Mouse (Mus musculus) C2C12 (cell line): ENCODE measurements around the gene Gdf15. TPM values are rescaled to one million over a fixed set of nuclear protein-coding genes. Genes with fewer than 3 reads are reported as not detected.
"Not testable (repeated sequence)": the region's sequence is repeated elsewhere in the genome, so short reads cannot be mapped to it uniquely, and the experiment has no call there.

ENCODE experiments used
- H3K27me3 ChIP-seq: one replicate; pipeline ENCODE4 v1.6.1; 2011; ENCODE audit not compliant: control insufficient read depth, insufficient read depth, insufficient read length
- H3K36me3 ChIP-seq: one replicate; pipeline ENCODE4 v1.6.1; 2011; ENCODE audit not compliant: control insufficient read depth, insufficient read depth
- H3K4me3 ChIP-seq: one replicate; pipeline ENCODE4 v1.5.1; 2011; ENCODE audit warnings: mild to moderate bottlenecking, control low read depth; ENCODE audit not compliant: poor library complexity, insufficient read depth, severe bottlenecking
- H3K79me2 ChIP-seq: one replicate; pipeline ENCODE4 v1.6.1; 2011; ENCODE audit not compliant: control insufficient read depth, insufficient read depth
- H3K79me3 ChIP-seq: one replicate; pipeline ENCODE4 v1.6.1; 2011; ENCODE audit warnings: low read depth, control low read depth
- H3ac ChIP-seq: one replicate; pipeline ENCODE3; 2011; ENCODE audit warnings: low read depth; ENCODE audit not compliant: control insufficient read depth, insufficient read length
- CEBPB ChIP-seq: IDR thresholded peaks from one replicate; pipeline ENCODE4 v1.6.1; 2011; ENCODE audit warnings: low read depth, mild to moderate bottlenecking, control low read depth, moderate library complexity
- CTCF ChIP-seq: IDR thresholded peaks from one replicate; pipeline ENCODE4 v1.5.1; 2011; ENCODE audit not compliant: control insufficient read depth, insufficient read depth, insufficient read length
- FOSL1 ChIP-seq: IDR thresholded peaks from one replicate; pipeline ENCODE4 v1.8.0; 2011; ENCODE audit warnings: mild to moderate bottlenecking, low read length; ENCODE audit not compliant: poor library complexity, insufficient read depth, severe bottlenecking
- MAX ChIP-seq: IDR thresholded peaks from one replicate; pipeline ENCODE4 v1.6.1; 2011; ENCODE audit warnings: mild to moderate bottlenecking, control low read depth
- MYOD1 ChIP-seq: IDR thresholded peaks from one replicate; pipeline ENCODE4 v1.6.1; 2011; ENCODE audit warnings: low read depth; ENCODE audit not compliant: control insufficient read depth, insufficient read length
- MYOG ChIP-seq: IDR thresholded peaks from one replicate; pipeline ENCODE4 v1.6.1; 2011; ENCODE audit not compliant: control insufficient read depth, insufficient read length; ENCODE audit errors: extremely low read depth
- USF1 ChIP-seq: IDR thresholded peaks from one replicate; pipeline ENCODE4 v1.6.1; 2011; ENCODE audit warnings: low read depth, mild to moderate bottlenecking, control low read depth, moderate library complexity
- polyA plus RNA-seq: library from polyadenylated mRNA; unstranded; fragments of >200 nt; fragmentation: generic; extraction: Trizol; gene quantifications from one replicate; pipeline ENCODE4 v1.2.1, GENCODE M21; 2012; ENCODE audit warnings: missing spikeins

Gdf15 gene
- polyA plus RNA-seq, 1 experiment, result 20.9 TPM

DNA sequence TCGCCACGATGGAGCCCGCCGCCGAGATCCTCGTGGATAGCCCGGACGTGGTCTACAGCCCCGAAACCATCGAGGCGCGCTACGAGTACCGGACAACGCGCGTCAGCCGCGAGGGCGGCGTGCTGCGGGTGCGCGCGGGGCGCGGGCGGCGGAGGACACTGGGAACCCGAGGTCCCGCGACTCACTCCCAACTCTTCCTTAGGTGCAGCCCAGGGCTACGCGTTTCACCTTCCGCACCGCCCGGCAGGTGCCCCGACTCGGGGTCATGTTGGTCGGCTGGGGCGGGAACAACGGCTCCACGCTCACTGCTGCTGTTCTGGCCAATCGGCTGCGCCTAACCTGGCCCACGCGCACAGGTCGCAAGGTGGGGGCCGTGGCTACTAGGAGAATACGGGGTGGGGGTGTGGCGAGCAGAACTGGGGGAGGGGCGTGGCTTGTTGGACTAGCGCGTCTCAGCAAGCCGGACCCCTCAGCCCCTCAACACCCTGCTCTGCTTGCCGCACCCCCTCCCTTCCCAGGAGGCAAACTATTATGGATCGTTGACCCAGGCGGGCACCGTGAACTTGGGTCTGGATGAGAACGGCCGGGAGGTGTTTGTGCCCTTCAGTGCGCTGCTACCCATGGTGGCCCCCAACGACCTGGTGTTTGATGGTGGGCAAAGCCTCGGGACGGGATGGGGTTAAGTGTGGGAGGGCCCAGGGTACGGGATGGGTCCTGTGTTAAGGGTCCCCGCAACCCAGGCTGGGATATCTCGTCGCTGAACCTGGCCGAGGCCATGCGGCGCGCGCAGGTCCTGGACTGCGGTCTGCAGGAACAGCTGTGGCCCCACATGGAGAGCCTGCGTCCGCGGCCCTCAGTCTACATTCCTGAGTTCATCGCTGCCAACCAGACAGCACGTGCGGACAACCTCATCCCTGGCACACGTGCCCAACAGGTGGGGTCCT lies 37.4 kb downstream of the Gdf15 start:
- peaks cover 52% of the 10 kb centered on the region for H3K36me3 ChIP-seq
- H3K27me3 ChIP-seq, result no peaks in the 10 kb centered on the region
- TF ChIP-seq CEBPB (no peak), FOSL1 (no peak), MAX (no peak), MYOD1 (no peak), USF1 (no peak), CTCF (no peak), MYOG (no peak)
- H3K79me3 ChIP-seq, result peaks cover 1% of the 10 kb centered on the region
- H3K79me2 ChIP-seq, result no peaks in the 10 kb centered on the region
- peak overlapping the region; percentile 76 for H3ac ChIP-seq
- H3K4me3 ChIP-seq, result peak overlapping the region; percentile 28

DNA sequence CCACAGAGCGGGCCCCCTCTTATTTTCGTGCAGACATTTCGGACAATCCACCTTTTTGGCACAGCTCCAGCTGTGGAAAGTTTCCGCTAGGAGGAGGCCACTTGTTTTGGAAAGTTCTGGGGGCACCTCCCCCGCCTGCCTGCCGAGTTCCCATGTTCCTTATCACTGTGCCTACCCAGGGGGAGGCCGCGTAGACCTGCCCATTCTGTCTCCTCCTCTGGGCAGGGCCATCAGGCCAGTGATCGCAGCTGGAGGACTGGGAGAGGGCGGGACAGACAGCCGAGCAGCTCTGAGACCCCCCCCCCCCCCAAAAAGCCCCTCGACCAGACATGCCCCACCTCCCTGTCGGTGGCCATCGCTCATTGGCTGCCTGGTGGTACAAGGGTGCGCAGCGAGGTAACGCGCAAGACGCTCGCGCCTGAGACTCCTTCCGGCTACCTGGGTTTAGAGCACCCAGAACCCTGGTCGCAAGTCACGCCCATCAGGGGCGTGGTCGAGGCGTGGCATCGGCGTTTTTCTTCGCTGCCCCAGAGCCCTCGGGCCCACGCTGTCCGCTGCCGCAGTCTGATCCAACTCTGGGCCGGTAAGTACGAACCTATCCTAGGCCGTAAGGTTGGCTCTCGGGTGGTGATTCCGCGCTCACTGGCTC lies 38.2 kb downstream of the Gdf15 start, which contains the start of gene Isyna1:
Gene Isyna1 (plus strand): TSS at position 413 of the 649 bp plus-strand sequence.
- peak within 1 kb of the TSS; percentile 28 for H3K4me3 ChIP-seq
- H3K79me3 ChIP-seq, result peaks cover 1% of the 10 kb centered on the region
- peak within 1 kb of the TSS; percentile 76 for H3ac ChIP-seq
- H3K79me2 ChIP-seq, result no peaks in the 10 kb centered on the region
- H3K36me3 ChIP-seq, result peaks cover 50% of the 10 kb centered on the region
- TF ChIP-seq CEBPB (no peak), FOSL1 (no peak)
- H3K27me3 ChIP-seq, result no peaks in the 10 kb centered on the region

DNA sequence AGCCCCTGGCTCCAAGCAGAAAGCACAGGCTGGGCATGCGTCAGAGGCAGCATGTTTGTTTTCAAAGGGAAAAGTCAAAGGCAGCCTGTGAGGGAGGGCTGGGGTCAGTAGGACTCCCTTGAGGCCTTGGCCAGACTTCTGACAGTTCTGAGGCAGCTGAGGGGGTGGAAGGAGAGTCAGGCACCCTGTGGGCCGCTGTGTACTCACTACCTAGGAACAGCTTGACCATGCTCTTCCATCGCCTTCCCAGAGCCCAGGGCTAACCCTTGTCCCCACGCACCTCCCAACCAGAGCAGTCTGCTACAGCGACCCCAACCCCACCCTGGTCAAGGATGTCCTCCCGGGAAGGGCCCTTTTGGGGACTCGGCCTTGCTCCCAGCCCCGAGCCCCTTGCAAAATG lies 39.1 kb downstream of the Gdf15 start:
- H3K4me3 ChIP-seq, result no peak overlapping the region
- H3K36me3 ChIP-seq, result peaks cover 42% of the 10 kb centered on the region
- TF ChIP-seq FOSL1, result no peak
- TF ChIP-seq USF1, result no peak
- no peak for TF ChIP-seq MYOG
- TF ChIP-seq CTCF, result no peak
- no peak for TF ChIP-seq CEBPB
- TF ChIP-seq MAX, result no peak
- no peak for TF ChIP-seq MYOD1

DNA sequence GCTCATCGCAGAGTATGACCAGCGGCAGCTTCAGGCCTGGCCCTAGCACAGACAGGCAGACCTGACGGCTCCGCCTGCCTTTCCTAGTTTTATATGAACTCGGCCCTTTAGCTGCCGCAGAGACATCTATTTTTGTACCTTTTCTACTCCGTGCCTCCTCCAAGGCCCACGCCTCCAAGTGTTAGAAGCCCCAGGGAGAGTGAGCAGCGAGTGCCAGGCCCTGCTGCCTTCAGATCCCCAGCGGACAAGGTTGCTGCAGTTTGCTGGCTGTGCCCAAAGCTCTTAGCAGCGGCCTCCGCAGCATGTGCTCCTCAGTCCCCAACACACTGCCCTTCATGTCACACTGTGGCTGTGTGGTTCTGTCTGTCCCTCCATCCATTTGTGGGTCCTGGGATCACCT lies 40.7 kb downstream of the Gdf15 start:
- TF ChIP-seq MYOD1 (no peak), USF1 (no peak), MAX (no peak), CTCF (no peak), FOSL1 (no peak), CEBPB (no peak), MYOG (no peak)
- Histone ChIP-seq H3K79me2 (no peaks in the 10 kb centered on the region), H3K27me3 (no peaks in the 10 kb centered on the region), H3K36me3 (peaks cover 39% of the 10 kb centered on the region), H3ac (no peak overlapping the region), H3K79me3 (peaks cover 1% of the 10 kb centered on the region), H3K4me3 (no peak overlapping the region)

More for the DNA sequence above, 39.1 kb downstream of the Gdf15 start:
- Histone ChIP-seq H3ac (no peak overlapping the region), H3K79me2 (no peaks in the 10 kb centered on the region), H3K27me3 (no peaks in the 10 kb centered on the region), H3K79me3 (peaks cover 1% of the 10 kb centered on the region)

DNA sequence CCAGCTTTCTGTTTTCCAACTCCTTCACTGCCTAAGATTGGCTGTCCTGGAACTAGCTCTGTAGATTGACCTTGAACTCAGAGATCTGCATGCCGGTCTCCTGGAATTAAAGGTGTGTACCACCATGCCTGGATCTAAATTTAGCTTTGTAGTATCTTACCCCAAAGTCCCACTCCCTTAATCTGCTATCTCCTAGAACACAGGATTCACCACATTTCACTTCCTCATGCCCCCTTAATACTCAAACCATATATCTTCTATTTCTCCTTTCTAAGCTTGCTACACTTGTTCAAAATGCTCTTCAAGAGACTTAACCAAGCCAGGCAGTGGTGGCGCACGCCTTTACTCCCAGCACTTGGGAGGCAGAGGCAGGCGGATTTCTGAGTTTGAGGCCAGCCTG lies 44.3 kb downstream of the Gdf15 start:
- H3K79me3 ChIP-seq, H3K79me2 ChIP-seq, H3K27me3 ChIP-seq, H3K4me3 ChIP-seq, H3ac ChIP-seq: not testable (repeated sequence)
- H3K36me3 ChIP-seq, result peaks cover 45% of the 10 kb centered on the region

DNA sequence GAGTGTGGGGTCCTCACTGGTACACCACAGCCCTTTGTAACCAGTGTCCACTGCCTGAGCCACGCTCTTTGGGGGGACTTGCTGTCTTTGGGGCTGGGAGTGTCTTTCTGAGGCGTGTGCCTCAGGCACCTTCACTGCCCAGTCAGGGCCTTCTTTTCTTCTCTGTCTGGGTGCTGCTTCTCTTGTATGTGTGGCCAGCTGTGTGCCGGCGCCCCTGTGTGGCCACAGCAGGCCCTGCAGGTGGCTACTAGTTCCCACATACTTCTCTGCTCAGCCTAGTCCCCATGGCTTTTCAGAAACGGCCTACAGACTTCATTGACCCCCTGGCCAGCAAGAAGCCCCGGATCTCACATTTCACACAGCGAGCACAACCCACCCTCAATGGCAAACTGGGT lies 47.0 kb downstream of the Gdf15 start:
- Histone ChIP-seq H3K27me3 (no peaks in the 10 kb centered on the region), H3K36me3 (peaks cover 44% of the 10 kb centered on the region)
- TF ChIP-seq MYOD1 (no peak), CTCF (peak; percentile 62)

More for the DNA sequence above, 47.0 kb downstream of the Gdf15 start:
- Histone ChIP-seq H3K79me2 (no peaks in the 10 kb centered on the region), H3ac (no peak overlapping the region), H3K4me3 (no peak overlapping the region), H3K79me3 (no peaks in the 10 kb centered on the region)
